Mouse (Mus musculus) cerebellum, postnatal 14 days (tissue): ENCODE measurements at regions not wholly inside any gene's neighbourhood (a gene's known extent, or its start where the extent isn't known, plus 50 kb on each side); places are given as distances from the start of the nearest gene placed in this dataset.

ENCODE experiments used
- DNase-seq, 2 experiments: peaks; one replicate each; pipeline ENCODE4 v3.0.0; 2021; ENCODE audit warnings: mixed read lengths in 2 of 2

- DNase-seq = no peak
Observed at GRCm38 (mm10) chr3:50813760-50814400, 370.5 kb upstream of the Slc7a11 start.

GRCm38 (mm10) chr3:50815716-50816115 is 372.3 kb upstream of the Slc7a11 start:
- DNase-seq = peak; percentile 20 to 48

GRCm38 (mm10) chr3:50816479-50816878 is 373.1 kb upstream of the Slc7a11 start:
- DNase-seq = peak; percentile 66 to 79

GRCm38 (mm10) chr3:50817361-50817760 is 373.9 kb upstream of the Slc7a11 start:
- DNase-seq = peak; percentile 23 to 64

- no peak for DNase-seq
Observed at GRCm38 (mm10) chr3:50820776-50821175, 377.4 kb upstream of the Slc7a11 start.

- DNase-seq = no peak
Observed at GRCm38 (mm10) chr3:50825534-50826423, 382.4 kb upstream of the Slc7a11 start.

- DNase-seq = no peak
Observed at GRCm38 (mm10) chr3:50826424-50826819, 383.0 kb upstream of the Slc7a11 start.

- DNase-seq = no peak
Observed at GRCm38 (mm10) chr3:50829211-50829610, 385.8 kb upstream of the Slc7a11 start.

- DNase-seq = no peak
Observed at GRCm38 (mm10) chr3:50830446-50830845, 387.0 kb upstream of the Slc7a11 start.

- DNase-seq = no peak
Observed at GRCm38 (mm10) chr3:50830926-50831325, 387.5 kb upstream of the Slc7a11 start.

- no peak for DNase-seq
Observed at GRCm38 (mm10) chr3:50842216-50842615, 382.0 kb upstream of the Noct start.

- peak in 1 of 2 experiments; percentile 5 for DNase-seq
Observed at GRCm38 (mm10) chr3:50844835-50845301, 379.4 kb upstream of the Noct start.

- DNase-seq = no peak
Observed at GRCm38 (mm10) chr3:50845311-50845710, 378.9 kb upstream of the Noct start.

- no peak for DNase-seq
Observed at GRCm38 (mm10) chr3:50848528-50848927, 375.7 kb upstream of the Noct start.

- peak; percentile 14 to 21 for DNase-seq
Observed at GRCm38 (mm10) chr3:50851083-50851637, 373.1 kb upstream of the Noct start.

GRCm38 (mm10) chr3:50867105-50867504 is 357.1 kb upstream of the Noct start:
- DNase-seq = no peak

GRCm38 (mm10) chr3:50869211-50869610 is 355.0 kb upstream of the Noct start:
- DNase-seq = no peak

GRCm38 (mm10) chr3:50879050-50879449 is 345.2 kb upstream of the Noct start:
- DNase-seq = peak; percentile 63 to 76

- no peak for DNase-seq
Observed at GRCm38 (mm10) chr3:50879595-50879994, 344.7 kb upstream of the Noct start.

GRCm38 (mm10) chr3:50881437-50882248 is 342.6 kb upstream of the Noct start:
- no peak for DNase-seq

GRCm38 (mm10) chr3:50882249-50882733 is 342.0 kb upstream of the Noct start:
- no peak for DNase-seq

- DNase-seq = no peak
Observed at GRCm38 (mm10) chr3:50886336-50886735, 337.9 kb upstream of the Noct start.

- no peak for DNase-seq
Observed at GRCm38 (mm10) chr3:50887002-50887401, 337.2 kb upstream of the Noct start.
